Mouse (Mus musculus): ENCODE data around the gene Shld2. TPM values are rescaled to one million over a fixed set of nuclear protein-coding genes. Genes with fewer than 3 reads are reported as not detected.
"Not testable (repeated sequence)": the region's sequence is repeated elsewhere in the genome, so short reads cannot be mapped to it uniquely, and the experiment has no call there.

The Shld2 gene
- polyA plus RNA-seq, 1 experiment from 2014 or later, result 7.0 TPM

DNA sequence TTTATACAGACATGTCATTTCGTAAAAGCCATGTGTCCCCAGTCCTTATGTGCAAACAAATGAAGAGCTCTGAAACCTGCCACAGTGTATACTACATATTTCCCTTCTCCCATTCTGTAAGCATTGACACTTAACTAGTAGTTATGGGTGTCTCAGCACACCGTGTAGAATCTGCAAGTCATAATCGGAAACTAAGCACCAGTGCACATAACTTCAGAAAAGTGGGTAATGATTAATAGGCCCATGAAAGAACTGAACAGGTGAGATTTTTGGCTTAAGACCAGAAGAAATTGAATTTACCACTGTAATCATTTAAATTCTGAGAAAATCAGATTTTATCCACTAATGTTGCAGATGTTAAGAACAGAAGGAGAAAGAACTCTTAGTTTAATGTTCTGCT lies 4.5 kb upstream of the Shld2 start:
- no peaks in the 10 kb centered on the region for H3K9me3 ChIP-seq
- H3K4me2 ChIP-seq, result no peak overlapping the region
- H3K4me1 ChIP-seq, result peaks cover 28% of the 10 kb centered on the region
- WGBS, result 87% methylated on average over 3 of the region's 3 CpGs
- no peak for ATAC-seq (replicated peaks)
- no peak overlapping the region for H3K4me3 ChIP-seq
- no peak overlapping the region for H3K27ac ChIP-seq
- 0 out of 2 replicates have a peak, but pooled peaks cover 2% of the 10 kb centered on the region for H3K36me3 ChIP-seq (replicated peaks)
- no peaks in the 10 kb centered on the region for H3K27me3 ChIP-seq (replicated peaks)
- H3K9ac ChIP-seq, result no peak overlapping the region

DNA sequence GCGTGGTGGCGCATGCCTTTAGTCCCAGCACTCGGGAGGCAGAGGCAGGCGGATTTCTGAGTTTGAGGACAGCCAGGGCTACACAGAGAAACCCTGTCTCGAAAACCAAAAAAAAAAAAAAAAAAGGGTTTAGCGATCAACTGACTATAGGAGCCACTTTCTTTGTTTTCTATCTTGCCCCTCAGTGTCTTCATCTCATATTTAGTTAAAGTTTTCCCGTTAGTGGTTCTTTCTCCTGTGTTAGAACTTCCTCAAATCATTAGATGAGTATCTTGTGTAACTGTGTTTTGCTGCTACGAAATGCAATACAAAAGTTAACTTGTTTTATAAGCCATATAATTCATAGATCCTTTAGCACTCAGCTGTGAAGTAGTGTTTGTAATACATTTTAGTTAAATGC lies 4.1 kb upstream of the Shld2 start:
- not testable (repeated sequence) for H3K4me2 ChIP-seq; H3K36me3 ChIP-seq (replicated peaks); H3K27ac ChIP-seq; H3K9ac ChIP-seq; H3K9me3 ChIP-seq; ATAC-seq (replicated peaks); H3K27me3 ChIP-seq (replicated peaks); H3K4me3 ChIP-seq
- peaks cover 28% of the 10 kb centered on the region for H3K4me1 ChIP-seq
- whole genome bisulfite sequencing, result 89% methylated on average over 8 of the region's 8 CpGs

DNA sequence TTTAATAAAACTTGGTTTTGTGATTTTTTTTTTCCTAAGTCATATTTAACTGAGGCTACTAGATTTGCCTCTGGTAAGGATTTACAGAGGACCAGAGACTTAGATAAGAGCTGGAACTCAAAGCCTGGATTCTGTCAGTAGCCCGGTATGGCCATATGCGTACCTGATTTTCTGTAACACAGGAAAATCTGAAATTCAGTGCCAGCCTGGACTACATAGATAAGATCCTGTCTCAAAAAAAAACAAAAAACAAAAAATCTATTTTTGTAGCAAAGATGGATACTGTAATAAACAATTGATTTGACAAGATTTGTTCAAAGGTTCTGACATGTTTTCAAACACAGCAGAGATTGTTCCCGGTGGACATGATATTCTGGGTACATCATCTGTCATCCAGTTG lies 3.3 kb upstream of the Shld2 start:
- no peak for ATAC-seq (replicated peaks)
- Histone ChIP-seq H3K9ac (no peak overlapping the region), H3K36me3 (replicated peaks) (no peaks in the 10 kb centered on the region), H3K27ac (no peak overlapping the region), H3K4me1 (peaks cover 28% of the 10 kb centered on the region), H3K4me3 (no peak overlapping the region), H3K9me3 (no peaks in the 10 kb centered on the region), H3K4me2 (peak overlapping the region; percentile 85), H3K27me3 (replicated peaks) (no peaks in the 10 kb centered on the region)
- 90% methylated on average over 3 of the region's 3 CpGs for WGBS

DNA sequence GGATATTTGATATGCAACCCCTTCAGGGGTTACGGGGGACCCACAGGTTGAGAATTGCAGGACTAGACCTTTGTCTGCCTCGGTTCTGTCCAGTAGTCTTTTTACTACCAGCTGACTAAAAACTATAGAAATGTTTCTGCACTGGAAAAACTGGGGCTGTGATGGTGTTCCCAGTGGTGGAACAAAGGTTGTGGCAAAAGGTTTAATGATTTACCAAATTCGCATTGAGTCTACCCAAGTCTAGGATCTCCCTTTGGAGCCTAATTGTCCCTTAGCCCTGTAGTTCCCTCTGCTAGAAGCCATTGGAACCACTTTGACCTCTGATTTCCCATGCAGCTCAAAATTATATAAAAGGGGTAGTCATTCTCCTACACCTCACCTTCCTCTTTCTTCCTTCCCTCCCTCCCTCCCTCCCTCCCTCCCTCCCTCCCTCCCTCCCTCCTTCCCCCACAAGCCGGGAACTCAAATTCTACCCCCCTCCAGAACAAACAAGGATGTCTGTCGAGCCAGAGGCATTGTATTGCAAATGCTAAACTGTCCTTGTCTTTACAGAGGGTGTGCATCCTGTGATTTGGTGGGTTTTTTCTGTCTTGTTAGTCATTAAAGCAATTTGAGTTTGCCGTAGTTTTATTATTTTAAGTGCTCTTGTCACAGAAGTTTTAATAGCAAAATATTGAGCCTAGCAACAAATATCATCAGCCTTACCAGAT lies 2.2 kb upstream of the Shld2 start:
- Histone ChIP-seq H3K4me3 (peak overlapping the region; percentile 91), H3K4me1 (peaks cover 28% of the 10 kb centered on the region), H3K4me2 (peak overlapping the region; percentile 85), H3K27ac (no peak overlapping the region), H3K9ac (peak overlapping the region; percentile 90; the same call in 1 of the 2 replicates), H3K9me3 (no peaks in the 10 kb centered on the region), H3K27me3 (replicated peaks) (no peaks in the 10 kb centered on the region), H3K36me3 (replicated peaks) (no peaks in the 10 kb centered on the region)
- WGBS, result 13% methylated on average over 6 of the region's 6 CpGs
- no peak for ATAC-seq (replicated peaks)

DNA sequence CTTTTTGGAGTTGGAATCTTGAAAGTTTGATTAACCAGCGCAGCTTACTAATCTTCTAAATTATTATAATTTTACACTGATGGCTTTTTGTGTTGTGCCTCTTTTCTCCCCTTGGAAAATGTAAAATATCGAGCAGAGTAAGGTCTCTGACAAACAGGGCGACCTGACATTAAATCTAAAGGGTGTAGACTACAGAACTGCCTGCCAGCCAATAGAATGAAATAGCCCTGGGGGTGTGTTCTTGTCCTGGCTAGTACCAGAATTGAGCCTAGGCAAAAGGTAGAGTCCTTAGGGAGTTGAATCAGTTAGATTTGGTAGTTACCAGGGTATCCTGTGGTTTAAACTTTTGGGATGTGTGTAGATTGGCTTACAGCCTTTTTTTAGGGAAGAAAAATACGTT lies 1.4 kb upstream of the Shld2 start:
- H3K27ac ChIP-seq, result peak overlapping the region; percentile 97
- no peaks in the 10 kb centered on the region for H3K36me3 ChIP-seq (replicated peaks)
- no peaks in the 10 kb centered on the region for H3K27me3 ChIP-seq (replicated peaks)
- peak overlapping the region; percentile 90 for H3K9ac ChIP-seq
- no peak for ATAC-seq (replicated peaks)
- H3K4me3 ChIP-seq, result peak overlapping the region; percentile 91
- peak overlapping the region; percentile 85 for H3K4me2 ChIP-seq
- WGBS, result 5% methylated on average over 4 of the region's 4 CpGs
- H3K9me3 ChIP-seq, result no peaks in the 10 kb centered on the region
- peaks cover 28% of the 10 kb centered on the region for H3K4me1 ChIP-seq

DNA sequence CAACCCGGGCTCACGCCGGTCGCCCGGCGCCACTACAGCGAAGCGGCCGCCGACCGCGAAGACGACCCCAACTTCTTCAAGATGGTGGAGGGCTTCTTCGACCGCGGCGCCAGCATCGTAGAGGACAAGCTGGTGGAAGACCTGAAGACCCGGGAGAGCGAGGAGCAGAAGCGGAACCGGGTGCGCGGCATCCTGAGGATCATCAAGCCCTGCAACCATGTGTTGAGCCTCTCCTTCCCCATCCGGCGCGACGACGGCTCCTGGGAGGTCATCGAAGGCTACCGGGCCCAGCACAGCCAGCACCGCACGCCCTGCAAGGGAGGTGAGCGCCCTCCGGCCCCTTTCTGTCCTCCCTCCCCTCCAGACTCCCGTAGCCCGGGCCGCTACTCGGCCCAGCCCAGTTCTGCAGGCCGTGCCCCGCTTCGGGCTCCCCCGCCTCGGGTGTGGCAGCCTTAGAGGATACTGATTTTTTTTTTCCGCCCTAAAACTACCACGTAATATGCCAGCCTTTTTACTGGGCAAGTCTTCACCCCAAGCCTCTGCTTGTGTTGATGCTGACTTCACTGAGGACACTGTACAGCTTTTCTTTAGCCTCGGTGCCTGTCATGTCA lies 833 bp upstream of the Shld2 start:
- peak overlapping the region; percentile 90 for H3K9ac ChIP-seq
- peak overlapping the region; percentile 97 for H3K27ac ChIP-seq
- peaks cover 28% of the 10 kb centered on the region for H3K4me1 ChIP-seq
- no peaks in the 10 kb centered on the region for H3K27me3 ChIP-seq (replicated peaks)
- WGBS, result 0% methylated on average over 46 of the region's 47 CpGs
- ATAC-seq (replicated peaks), result peak; percentile 45
- H3K4me2 ChIP-seq, result peak overlapping the region; percentile 85
- peak overlapping the region; percentile 91 for H3K4me3 ChIP-seq
- no peaks in the 10 kb centered on the region for H3K9me3 ChIP-seq
- no peaks in the 10 kb centered on the region for H3K36me3 ChIP-seq (replicated peaks)

DNA sequence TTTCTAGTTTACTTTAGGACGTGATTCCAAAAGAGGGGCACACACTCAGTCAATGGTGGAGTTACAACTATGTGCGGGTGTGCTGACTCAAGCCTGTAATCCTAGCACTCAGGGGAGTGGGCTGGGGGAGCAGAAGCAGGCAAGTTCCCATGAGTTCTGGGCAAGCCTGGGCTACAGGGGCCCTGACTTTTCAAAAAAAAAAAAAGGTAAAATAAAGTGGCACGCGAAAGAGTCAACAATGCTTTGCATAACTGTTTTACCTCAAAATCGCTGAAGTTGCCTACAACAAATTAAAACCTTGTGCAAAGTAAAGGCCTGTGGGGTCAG lies 423 bp downstream of the Shld2 start:
- Histone ChIP-seq H3K27me3 (replicated peaks) (no peaks in the 10 kb centered on the region), H3K36me3 (replicated peaks) (no peaks in the 10 kb centered on the region), H3K9me3 (no peaks in the 10 kb centered on the region), H3K4me1 (peaks cover 23% of the 10 kb centered on the region), H3K4me3 (peak overlapping the region; percentile 91), H3K9ac (peak overlapping the region; percentile 90), H3K27ac (peak overlapping the region; percentile 97), H3K4me2 (peak overlapping the region; percentile 85)
- 15% methylated on average over 5 of the region's 5 CpGs for WGBS
- ATAC-seq (replicated peaks), result 0 out of 2 replicates have a peak, but pooled peaks have one; percentile 2

DNA sequence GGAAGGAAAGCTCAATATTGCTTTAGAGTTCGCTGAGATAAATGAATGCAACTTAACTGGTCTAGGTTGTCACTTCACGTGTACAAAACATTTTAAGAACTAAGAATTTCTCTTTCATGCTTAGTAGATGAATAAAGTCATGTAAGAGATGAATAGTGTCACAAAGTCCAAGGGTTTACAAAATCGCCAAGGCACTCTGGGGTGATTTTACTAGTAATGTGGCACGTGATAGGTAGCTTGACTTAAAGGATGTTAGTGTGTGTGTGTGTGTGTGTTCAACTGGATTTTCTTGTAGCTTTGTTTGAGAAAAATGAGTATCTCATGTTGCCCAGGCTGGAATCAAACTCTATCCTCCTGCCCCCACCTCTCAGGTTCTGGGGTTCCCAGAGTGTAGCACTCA lies 1.0 kb downstream of the Shld2 start:
- H3K9me3 ChIP-seq, result no peaks in the 10 kb centered on the region
- ATAC-seq (replicated peaks), result no peak
- no peaks in the 10 kb centered on the region for H3K36me3 ChIP-seq (replicated peaks)
- H3K4me2 ChIP-seq, result no peak overlapping the region
- H3K27ac ChIP-seq, result no peak overlapping the region
- no peak overlapping the region for H3K4me3 ChIP-seq
- 92% methylated on average over 4 of the region's 4 CpGs for WGBS
- no peak overlapping the region for H3K9ac ChIP-seq
- H3K4me1 ChIP-seq, result peaks cover 23% of the 10 kb centered on the region
- H3K27me3 ChIP-seq (replicated peaks), result no peaks in the 10 kb centered on the region

DNA sequence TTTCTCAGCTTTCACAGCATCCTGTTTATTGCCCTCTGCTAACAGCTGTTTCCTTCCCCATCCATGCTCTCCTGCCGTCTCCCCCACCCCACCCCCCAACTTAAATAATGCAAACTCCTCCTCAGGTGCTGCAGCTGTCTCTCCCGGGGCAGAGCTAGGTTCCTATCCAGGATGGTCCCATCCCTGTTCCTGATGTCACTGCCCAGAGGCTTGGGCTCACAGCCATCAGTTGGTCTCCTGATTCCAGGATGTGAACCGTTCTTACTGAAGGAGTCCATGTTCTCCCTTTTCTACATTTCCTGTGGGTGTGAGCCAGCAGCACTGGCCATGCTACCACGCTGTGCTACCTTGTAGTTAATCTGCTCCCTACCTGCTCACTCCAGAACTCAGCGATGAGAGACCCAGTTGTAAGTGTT lies 7.0 kb downstream of the Shld2 start:
- no peak overlapping the region for H3K4me3 ChIP-seq
- H3K4me1 ChIP-seq, result no peaks in the 10 kb centered on the region
- H3K9ac ChIP-seq, result no peak overlapping the region
- no peaks in the 10 kb centered on the region for H3K27me3 ChIP-seq (replicated peaks)
- no peaks in the 10 kb centered on the region for H3K9me3 ChIP-seq
- WGBS, result 56% methylated on average over 5 of the region's 5 CpGs
- H3K4me2 ChIP-seq, result no peak overlapping the region
- ATAC-seq (replicated peaks), result no peak
- H3K27ac ChIP-seq, result no peak overlapping the region
- no peaks in the 10 kb centered on the region for H3K36me3 ChIP-seq (replicated peaks)

DNA sequence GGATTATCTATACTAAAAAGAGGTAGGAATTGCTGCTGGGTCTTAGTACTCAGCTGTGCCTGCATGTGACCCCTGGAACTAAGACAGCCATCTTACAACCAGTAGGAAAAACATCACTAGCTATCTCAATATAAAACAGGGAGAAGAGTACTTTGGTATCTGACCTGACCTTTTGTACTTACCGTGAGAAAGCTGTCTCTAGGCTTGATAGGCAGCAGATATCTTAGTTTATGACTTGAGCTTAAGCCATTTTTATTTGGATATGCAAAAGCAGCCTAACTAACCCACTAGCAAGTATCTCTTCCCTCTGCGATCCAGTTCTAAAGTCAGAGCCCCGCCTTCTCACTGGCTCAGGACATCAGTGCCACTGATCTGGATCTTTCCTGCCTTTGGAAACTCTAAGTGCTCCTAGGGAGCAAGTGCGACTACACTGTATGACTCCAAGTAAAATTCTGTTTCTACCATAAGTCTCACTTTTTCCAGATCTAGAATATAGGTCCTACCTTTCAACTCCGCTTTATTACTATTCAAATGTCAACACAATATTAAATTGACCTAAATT lies 7.5 kb downstream of the Shld2 start:
- no peak overlapping the region for H3K9ac ChIP-seq
- no peaks in the 10 kb centered on the region for H3K27me3 ChIP-seq (replicated peaks)
- no peak for ATAC-seq (replicated peaks)
- H3K27ac ChIP-seq, result no peak overlapping the region
- no peaks in the 10 kb centered on the region for H3K36me3 ChIP-seq (replicated peaks)
- no peak overlapping the region for H3K4me2 ChIP-seq
- H3K4me1 ChIP-seq, result no peaks in the 10 kb centered on the region
- H3K9me3 ChIP-seq, result no peaks in the 10 kb centered on the region
- no peak overlapping the region for H3K4me3 ChIP-seq
- WGBS, result 85% methylated on average over 5 of the region's 5 CpGs

DNA sequence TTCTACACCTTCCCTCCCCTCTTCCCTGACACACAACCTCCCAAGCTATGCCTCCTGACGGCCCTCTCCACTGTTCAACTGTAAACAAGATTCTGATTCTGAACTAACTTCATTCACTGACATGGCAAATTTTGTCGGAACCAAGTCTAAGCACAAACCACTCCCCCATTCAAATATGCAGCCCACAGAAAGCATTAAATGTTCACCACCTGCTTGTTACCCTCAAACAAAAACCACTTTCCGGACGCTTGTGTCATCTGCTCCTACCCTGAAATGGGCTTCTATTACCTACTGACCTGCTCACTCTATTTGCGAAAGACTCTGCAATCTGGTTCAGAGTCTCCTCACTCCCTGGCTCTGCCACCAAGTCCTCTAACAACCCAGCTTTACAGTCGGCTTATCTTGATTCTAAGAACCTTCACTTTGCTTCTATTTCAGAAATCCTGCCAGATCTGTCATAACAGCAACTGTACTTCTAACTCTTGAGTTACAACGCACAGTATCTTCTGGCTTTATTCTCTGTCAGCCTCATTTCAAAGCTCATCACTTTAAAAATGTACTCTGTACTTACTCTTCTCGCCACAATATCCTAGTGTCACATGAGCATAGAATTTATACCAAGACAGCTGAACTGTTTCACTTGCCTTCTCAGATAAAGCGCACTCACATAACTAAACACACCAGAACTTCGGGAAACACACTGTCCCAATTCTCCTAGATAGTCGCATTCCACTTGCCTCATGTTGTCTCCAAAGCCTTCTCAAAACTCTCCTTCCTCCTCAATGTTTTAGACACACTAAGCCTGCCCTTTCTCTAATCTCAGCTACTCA lies 11.2 kb downstream of the Shld2 start:
- no peaks in the 10 kb centered on the region for H3K36me3 ChIP-seq (replicated peaks)
- no peaks in the 10 kb centered on the region for H3K27me3 ChIP-seq (replicated peaks)
- no peak for ATAC-seq (replicated peaks)
- H3K9ac ChIP-seq, result no peak overlapping the region
- H3K9me3 ChIP-seq, result no peaks in the 10 kb centered on the region
- H3K4me3 ChIP-seq, result no peak overlapping the region
- H3K4me2 ChIP-seq, result no peak overlapping the region
- WGBS, result 84% methylated on average over 11 of the region's 11 CpGs
- H3K4me1 ChIP-seq, result no peaks in the 10 kb centered on the region
- no peak overlapping the region for H3K27ac ChIP-seq

DNA sequence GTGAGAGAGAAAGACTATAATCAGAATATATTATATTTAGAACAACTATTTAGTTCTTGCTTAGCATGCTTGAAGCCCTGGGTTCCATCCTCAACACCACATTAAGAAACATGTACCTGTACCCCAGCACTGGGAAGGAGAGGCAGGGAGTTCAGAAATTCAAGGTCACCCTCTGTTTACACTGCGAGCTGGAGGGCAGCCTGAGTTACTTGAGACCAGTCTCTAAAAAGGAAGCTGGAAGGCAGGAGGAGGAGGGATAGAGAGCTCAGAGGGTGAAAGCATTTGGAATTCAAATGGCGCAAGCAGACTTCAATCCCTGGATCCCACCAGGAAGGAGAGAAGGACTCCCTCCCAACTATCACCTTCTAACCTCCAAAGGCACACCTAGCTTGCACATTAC lies 12.7 kb downstream of the Shld2 start:
- H3K27me3 ChIP-seq (replicated peaks), result no peaks in the 10 kb centered on the region
- H3K27ac ChIP-seq, result no peak overlapping the region
- H3K4me2 ChIP-seq, result no peak overlapping the region
- no peaks in the 10 kb centered on the region for H3K36me3 ChIP-seq (replicated peaks)
- H3K9me3 ChIP-seq, result no peaks in the 10 kb centered on the region
- no peak overlapping the region for H3K9ac ChIP-seq
- H3K4me1 ChIP-seq, result no peaks in the 10 kb centered on the region
- H3K4me3 ChIP-seq, result no peak overlapping the region
- 60% methylated on average over 2 of the region's 2 CpGs for WGBS
- no peak for ATAC-seq (replicated peaks)

Data from midbrain, embryonic 15.5 days (tissue).